Mouse (Mus musculus): ENCODE results near the gene Msl1.

Gene Msl1

DNA sequence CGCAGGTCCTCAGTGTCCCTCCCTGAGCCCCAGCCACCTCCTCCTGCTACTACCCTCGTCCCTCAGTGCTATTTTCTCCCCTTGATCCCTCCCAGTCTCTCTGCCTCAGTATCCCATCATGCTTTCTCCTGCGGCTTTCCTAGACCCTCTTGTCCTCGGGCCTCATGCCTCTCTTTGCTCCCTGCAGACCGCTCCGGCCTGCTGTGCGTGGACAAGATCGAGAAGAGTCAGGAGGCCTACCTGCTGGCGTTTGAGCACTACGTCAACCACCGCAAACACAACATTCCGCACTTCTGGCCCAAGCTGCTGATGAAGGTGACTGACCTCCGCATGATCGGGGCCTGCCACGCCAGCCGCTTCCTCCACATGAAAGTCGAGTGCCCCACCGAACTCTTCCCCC is 31.2 kb upstream of the Msl1 start:
- DNase-seq (ENCODE audit: low spot score in 2 of 2) = peak in 1 of 2 experiments; percentile 17

DNA sequence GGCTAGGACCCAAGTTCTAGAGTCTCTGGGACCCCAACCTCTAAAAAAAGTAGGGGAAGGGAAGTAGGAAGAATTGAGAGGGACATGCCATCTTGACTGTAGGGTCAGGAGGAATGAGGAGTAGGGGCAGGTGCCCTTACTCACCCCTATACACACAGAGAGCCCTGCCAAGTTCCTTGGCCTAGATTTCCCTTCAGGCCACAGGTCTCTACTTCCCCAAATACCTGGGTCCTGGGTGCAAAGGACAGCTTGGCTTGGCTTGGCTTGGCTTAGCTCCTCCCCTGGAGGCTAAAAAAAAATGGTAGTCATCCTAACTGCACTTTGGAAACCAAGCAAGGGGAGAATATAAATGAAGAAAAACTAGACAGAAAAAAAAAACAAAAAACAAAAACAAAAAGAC is 30.6 kb upstream of the Msl1 start:
- DNase-seq (ENCODE audit: low spot score in 2 of 2) = no peak

DNA sequence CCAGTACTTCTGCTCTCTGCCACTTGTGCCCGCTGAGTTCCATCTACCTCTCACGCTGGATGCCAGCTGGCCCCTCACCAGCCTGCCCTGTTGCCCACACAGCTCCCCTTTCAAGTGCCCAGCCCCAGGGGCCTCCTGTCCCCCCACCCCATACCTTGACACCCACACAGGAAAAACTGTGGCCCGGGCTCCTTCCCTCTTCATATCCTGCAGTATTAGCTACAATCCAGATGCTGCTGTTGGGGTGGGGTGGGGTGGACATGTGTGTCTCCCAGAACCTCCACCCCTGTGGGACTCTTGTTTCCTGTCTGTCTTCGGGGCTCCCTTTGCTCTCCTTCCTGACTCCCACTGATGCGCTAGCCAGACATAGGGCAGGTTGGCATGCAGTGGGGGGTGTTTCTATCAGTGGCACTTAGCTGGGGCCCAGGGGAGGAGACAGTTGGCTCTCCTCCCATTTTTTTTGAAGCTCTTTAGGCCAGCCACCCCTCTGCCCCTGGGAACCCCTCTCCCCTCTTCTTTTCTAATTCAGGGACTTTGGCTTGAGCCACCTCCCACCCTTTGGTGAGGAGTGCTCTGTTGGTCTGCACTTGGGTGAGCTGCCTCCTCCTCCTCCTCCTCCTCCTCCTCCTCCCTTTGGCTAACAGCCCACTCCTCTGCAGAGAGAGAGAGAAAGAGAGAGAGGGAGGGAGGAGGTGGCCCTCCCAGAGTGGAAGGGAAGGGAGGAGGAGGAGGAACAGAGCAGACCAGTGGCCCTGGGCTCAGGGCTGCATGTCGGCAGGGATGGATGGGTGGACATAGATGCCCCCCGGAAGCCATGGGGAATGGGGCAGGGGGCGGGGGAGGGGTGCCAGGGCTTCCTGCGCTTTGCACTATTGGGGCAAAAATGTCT is 29.7 kb upstream of the Msl1 start:
- peak in 1 of 2 experiments; percentile 16 for DNase-seq (ENCODE audit: low spot score in 2 of 2)

DNA sequence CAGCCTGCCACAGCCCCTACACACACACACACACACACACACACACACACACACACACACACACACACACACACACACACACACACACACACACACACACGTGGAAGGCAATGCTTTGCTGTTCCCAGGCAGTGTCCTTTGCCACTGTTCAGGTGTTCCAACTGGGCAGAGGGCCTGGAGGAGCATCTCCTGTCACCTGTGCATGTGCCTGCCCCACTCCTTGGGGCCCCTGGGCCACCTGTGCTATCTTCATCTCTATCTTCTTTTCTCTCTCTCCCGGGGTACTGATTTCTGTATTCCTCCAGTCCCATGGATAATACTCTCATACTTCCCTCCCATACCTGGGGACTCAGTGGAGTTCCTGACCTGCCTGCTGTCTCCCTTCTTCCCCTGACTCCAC is 29.0 kb upstream of the Msl1 start:
- no peak for DNase-seq (ENCODE audit: low spot score in 2 of 2)

DNA sequence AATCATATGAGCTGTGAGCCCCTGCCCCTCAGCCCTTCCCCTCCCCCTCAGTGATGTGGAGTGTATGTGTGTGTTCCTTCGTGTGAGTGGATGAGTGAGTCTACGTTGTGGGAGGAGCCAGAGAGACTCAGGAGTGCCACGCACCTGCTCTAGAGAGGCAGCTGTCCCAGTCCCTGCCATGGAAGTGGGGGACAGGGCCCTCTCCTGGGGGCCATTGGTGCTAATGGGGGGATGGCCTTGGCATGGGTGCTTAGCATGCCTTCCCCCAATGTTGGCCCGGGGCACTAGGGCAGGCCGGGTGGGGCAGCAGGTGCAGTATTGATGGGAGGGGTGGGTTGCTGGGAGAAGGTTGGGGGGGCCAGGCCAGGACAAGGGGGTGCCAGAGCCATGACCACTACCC is 28.5 kb upstream of the Msl1 start:
- peak in 1 of 2 experiments; percentile 11 for DNase-seq (ENCODE audit: low spot score in 2 of 2)

DNA sequence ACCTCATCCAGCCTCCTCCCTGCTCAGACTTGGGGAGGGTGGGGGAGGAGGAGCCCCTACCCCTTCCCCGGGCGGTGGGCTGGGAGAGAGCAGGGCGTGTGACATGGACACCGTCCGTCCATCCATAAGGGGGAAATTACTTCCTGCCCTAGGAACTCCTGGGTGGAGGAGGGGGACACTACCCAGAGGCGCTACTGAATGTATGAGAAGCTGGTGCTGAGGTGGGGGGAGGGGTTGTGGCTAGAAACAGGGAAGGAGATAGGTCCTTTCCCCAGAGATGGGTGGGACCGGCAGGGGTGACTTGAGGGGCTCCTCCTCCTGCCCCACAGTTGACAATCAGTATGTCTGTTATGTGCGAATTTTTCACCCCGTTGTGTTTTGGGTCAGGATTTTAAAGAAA is 28.0 kb upstream of the Msl1 start:
- peak in 1 of 2 experiments; percentile 55 for DNase-seq (ENCODE audit: low spot score in 2 of 2)

DNA sequence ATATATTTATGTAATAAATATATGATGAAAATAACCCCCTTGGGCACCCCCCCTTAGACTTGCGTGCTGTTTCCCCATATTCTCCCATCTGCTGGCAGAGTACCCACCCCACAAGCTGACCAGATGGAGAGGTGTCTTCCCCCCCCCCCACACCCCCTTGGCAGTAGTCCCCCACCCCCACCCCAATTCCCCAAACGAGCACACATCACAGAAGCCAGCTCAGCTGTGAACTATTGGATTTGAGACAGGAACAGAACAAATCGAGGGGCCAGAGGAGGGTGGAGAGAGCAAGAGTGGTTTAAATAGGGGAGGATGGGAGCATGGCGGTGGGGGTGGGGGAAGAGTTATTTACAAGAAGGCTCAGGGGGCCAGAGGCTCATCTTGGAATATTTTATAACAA is 27.6 kb upstream of the Msl1 start:
- no peak for DNase-seq (ENCODE audit: low spot score in 2 of 2)

DNA sequence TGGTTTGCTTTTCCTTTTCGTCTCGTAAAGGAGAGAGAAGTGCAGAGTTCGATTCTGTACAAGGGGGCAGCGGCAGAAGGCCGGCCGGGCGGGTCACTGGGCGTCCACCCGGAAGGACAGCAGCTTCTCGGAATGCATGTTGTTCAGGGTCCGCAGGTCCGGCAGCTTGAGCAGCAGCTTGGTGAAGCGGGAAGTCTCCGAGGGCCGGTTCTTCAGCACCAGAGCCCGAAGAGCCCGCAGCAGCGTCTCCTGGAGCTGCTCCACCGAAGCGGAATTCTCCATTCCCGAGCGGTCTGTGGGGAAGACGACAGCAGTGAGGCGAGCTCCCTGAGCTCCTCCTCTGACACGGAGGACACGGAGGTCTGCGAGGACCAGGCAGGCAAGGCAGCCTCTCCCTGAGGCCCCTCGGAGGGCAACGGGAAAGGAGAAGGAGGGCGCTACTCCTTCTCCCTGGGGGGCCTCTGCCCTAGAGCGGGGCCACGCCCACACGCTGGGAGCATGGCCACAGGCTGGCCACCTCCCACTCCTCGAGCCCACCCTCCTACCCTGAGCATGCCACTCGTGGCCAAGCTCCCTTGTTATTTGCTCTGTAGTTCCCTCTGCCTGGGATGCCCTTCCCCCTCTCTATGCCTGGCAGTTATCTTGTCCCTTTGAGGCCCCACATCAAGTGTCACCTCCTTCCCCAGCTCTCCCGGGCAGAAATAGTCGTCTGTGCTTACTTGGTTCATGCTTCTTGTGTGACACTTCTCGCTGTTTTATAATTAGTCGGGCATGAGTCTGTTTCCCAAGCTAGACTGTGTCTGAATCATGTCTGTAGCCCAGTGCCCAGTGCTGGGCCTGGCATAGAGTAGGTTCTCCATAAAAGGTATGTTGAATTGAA is 26.9 kb upstream of the Msl1 start:
- DNase-seq (ENCODE audit: low spot score in 2 of 2) = peak in 1 of 2 experiments; percentile 34

DNA sequence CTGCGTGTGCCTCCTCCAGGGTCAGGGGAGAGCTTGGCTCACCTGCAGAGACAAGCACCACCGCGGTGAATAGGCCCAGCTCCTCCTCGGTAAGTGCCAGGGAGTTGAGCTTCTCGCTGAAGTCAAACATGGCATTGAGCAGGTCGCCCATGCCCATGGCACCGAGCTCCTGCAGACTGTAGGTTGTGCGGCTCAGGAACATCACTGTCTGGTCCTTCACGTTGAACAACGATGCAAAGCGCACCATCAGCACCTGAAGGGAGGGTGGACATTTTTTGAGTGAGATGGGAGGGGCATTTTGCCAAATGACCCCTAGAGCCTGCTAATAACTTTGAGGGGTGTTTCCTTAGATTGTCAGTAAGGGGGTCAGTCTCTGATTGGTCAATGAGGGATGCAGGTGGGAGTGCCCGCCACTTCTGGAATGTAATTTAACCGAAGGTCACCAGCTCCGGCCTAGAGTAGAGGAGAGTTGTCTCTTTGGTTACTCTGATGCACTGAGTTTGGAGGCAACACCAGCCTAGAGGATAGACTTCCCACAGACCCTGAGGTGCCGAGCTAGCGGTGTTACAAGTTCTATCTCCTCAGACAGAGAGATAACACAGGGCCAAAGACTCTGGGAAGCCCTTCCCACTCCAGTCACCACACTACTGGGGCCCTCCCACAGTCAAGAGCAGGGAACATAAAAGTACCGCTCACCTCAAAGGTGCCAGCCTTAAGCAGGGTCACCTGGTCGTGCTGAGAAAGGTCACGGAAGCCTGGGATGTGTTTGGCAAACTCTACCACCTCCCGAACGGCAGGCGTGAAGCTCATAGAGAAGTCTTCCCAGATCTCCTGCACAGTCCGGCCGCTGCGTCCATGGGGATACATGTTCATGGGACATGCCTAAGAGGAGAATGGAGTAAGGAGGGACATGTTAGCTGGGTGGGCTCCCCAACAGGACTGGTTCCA is 26.0 kb upstream of the Msl1 start:
- peak in 1 of 2 experiments; percentile 17 for DNase-seq (ENCODE audit: low spot score in 2 of 2)

DNA sequence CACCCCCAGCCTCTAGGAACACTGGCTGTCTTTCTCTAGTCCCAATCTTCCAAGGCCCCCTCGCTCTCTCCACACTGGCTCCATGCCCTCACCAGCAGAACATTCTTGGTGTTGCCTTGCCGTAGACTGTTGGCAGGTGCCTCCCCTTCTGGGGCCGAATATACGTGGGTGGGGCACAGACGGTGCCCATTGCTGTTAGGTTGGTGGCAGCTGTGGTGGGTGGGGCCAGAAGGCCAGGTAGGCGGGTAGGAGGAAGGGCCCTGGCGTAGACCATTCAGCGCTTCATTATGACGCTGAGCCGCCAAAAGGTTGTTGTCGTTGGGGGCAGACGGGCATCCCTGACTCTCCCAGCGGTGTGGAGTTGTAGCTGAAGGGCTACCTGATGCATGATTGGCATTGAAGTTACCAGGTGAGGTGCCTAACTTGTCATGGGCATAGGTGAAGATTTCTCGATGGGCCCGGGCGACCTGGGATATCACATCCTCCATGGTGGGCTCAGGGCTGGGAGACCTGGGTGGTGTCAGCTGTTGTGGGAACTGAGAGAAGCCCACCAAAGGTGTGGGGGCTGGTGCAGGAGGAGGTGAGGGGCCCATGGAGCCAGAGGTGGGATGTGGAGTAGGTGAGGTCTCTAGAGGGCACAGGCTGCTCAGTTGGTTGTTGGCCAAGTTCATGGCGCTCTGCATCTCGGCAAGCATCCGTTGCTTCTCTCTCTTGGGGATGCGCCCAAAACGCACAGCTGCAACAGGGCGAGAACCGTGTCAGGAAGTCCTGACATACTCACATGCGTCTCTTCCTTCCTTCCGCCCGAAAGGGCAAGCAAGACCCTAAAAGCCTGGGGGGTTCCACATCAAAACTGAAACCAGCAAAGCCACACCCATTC is 25.0 kb upstream of the Msl1 start:
- no peak for DNase-seq (ENCODE audit: low spot score in 2 of 2)

DNA sequence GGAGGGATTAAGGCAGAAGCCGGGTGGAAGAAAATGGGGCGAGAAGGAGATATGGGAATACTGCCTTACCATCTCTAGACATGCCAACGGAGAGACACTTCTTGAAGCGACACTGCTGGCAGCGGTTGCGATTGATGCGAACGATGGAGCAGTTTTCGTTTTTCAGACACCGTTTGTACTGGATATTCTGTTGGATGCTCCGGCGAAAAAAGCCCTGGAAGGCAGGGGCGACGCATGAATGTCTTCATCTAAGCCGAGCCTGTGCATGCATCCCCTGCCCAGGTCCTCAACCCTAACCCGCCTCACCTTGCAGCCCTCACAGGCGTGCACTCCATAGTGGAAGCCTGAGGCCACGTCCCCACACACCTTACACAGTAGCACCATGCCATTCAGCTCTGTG is 24.2 kb upstream of the Msl1 start:
- peak in 1 of 2 experiments; percentile 29 for DNase-seq (ENCODE audit: low spot score in 2 of 2)

DNA sequence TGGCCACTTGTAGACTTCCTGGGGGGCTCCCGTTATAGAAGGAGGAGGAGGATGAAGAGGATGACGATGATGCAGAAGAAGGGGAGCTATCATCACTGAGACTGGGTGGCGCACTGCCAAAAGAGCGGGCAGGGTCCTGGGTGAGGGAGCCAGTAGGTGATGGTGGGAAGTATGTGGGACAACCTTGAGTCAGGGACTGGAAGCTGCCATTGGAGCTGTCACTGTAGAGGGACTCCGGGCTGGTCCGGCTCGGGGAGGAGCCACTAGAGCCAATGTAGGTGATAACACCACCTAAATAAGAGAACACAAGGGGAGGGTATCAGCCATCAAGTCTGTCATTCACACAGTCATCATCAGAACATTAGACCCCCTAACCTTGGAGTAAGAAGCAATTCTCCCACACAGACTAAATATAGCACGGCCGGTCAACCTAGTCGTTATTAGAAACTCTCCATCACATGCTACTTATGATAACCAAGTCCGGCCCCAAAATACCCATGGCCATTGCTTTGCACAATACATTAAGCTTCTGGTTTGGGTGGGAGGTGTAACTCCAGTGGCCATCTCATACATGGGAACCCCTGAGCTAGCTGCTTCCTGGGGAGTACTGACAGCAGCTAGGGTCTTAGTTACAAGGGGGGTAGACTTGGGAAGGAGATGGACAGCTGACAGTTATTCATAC is 23.3 kb upstream of the Msl1 start:
- peak in 1 of 2 experiments; percentile 29 for DNase-seq (ENCODE audit: low spot score in 2 of 2)

DNA sequence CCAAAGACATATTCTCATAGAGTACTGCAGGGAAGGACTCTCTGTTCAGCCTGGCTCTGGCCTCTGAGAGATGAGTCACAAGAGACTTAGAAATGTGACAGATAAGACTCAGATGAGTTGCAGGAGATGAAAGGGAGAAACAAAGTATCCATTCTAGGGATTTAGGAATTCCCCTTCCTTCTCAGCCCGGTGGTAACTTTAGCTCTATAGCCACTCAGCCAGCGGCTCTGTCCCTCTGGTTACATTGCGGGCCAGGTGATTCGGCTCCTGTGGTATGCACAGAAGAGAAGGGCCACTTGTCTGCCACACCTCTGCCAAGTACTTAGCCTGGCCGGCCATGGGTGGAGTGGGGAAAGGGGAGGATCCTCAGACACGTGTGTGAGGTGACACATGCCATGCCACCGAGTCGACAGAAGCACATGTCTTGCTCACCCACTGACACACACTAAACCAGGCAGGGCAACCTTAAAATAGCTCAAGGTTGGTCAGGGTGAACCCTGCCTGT is 22.6 kb upstream of the Msl1 start:
- no peak for DNase-seq (ENCODE audit: low spot score in 2 of 2)

DNA sequence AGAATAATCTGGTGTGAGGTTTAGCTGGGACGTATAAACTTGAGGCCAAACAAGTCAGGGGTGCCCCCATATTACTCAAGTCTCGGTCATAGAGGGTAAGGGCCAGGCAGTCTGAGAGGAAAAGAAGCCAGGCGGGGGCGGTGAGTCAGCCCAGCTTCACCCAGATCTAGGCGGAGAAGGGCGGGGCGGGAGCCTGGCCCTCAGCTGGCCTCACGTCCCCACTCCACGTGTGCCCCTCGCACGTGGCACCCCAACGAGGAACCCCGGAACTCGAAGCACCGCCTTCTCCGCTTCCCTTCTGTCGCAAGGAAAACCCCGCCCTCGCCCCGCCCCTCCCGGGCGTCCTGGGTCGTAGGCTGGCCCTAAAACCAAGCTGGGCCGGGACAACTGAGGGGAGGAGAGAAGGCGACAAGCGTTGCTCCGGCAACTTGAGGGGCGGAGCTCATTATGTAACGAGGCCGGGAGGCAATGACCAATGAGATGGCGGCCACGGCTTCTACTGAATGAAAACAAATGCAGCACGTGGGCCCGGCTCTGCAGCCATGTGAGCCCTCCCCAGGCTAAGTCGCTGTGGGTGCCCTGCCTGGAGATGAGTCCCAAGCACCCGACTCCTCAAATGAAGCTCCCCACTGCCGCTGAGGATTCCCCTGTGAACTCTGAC is 21.6 kb upstream of the Msl1 start:
- DNase-seq (ENCODE audit: low spot score in 2 of 2) = peak; percentile 99

DNA sequence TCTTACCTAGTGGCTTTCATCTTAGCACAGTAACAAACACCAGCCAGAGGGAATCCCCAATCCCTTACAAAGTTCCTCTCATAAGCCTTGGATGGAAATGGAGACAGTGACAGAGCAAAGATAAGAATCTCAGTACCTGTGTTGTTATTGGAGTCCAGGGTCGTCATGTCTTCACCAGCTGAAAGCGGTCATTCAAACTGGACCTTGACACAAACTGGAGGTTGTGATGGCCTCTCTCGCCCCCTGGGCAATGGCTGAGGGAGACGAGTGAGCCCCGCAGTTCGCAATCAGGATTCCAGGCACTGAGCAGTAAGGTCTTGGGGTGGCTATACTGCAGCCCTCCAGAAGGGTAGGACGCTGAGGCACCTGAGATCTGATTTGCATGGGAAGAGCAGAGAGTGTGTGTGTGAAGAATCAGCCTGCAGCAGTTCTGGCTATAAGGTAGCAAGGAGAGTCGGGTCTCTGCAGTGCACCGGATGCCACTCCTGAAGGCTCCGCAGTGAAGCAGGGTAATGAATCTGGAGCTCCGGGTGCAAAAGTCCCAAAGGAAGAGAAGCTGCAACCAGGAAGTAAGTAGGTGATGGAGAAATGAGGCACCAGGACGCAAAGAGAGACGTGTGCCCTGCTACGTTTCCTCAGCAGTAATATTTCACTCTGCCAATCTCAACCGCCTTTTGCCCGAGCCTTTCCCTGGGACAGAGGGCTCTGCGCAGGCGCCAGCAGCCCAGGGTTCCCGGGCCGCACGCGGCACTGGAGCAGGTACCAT is 20.6 kb upstream of the Msl1 start, which contains the start of gene Nr1d1:
Nr1d1 (minus strand) TSS at position 752 of the 766 bp plus-strand sequence.
- peak in 1 of 2 experiments; percentile 34 for DNase-seq (ENCODE audit: low spot score in 2 of 2)

DNA sequence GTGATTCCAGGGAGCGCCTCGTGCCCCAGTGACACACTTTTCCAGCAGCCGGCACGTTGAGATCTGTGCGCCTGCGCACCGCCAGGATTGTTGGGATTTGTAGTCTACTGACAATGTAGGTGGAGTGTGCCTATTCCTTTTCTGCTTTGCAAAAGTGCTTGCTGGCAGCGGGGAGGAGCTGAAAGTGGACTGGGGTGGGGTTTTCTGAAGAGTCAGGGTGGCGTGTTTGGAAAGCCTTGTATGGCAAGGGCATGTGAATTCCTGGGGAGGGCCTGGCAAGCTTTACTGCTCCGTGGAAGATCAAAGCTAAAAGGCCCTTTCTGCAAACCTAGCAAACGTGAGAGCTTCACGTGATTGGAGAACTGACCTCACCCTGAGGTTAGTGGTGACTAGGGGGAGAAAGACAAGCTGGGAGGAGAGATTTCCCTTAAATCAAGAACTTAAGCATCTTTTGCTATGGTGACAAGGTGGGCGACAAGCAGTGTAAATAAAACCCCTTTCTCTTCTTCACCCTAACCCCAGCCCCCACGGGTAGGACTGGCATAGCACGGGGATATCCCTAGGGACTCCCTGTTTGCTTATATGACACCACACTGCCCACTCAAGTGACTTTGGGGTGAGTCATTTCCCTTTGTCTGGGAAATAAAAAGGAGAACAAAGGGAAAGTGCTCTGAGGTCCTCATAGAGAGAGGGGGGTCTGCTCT is 19.8 kb upstream of the Msl1 start:
- peak; percentile 99 to 100 for DNase-seq (ENCODE audit: low spot score in 2 of 2)

DNA sequence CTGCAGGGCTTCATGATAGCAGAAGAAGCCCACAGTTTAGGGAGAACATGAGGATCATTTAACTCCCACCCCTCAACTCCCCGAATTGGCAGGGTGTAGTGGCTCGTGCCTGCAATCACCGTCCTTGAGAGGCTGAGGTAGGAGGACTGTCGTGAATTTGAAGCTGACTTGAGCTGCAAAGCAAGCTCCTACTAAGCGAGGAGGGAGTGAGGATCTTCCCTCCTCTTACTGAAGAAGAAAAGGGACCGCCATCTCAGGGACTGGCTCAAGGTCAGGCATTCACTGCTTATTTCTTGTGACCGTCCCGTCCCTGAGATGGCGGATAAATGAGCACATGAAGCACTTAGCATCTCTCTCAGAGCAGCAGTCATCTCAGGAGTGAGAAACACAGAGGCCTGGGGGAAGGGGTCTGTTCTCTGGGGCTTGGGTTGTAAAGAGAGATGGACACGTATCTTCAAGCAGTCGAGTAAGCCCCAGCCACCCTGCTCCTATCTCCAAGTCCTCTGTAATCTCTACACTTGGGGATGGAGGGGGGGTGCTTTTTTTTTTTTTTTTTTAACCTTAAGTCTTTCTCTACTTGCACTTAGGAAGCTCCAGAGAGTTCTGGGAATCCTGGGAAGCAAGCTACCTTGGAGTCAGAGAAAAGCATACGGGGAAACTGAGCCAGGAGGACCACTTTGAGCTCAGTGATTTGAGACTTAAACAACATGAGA is 19.1 kb upstream of the Msl1 start:
- no peak for DNase-seq (ENCODE audit: low spot score in 2 of 2)

Measured in frontal cortex, postnatal 14 days (tissue).